ENCODE assay signal across 9 mouse cellular contexts in genomic region chr11:71032070-71032469, GRCm38 (mm10). TPM values are rescaled to one million over a fixed set of nuclear protein-coding genes. Genes with fewer than 3 reads are reported as not detected.
DNase-seq lines count a peak whose midpoint lies in the region; ATAC-seq and TF ChIP-seq lines count a peak whose summit lies in the region.
"Had no signal": no experiment of that assay in that cellular context is flagged by ENCODE, and none has a peak within 500 bp of the region (broad histone marks: within the 10 kb centered on the region; RNA-seq: fewer than 3 reads in every experiment).

No protein-coding gene starts in this region.

- TF ChIP-seq CTCF in cortical plate, adult 2 months (IDR thresholded peaks at IDR 0.05; ENCODE audit: extremely low read depth, insufficient read depth, low read length) = no peak

- intact Hi-C loops in heart, postnatal 25 days (cut with DNase I) = no loop called here

- ATAC-seq in heart, embryonic 13.5 days (ENCODE audit: extremely low read depth, insufficient number of reproducible peaks, low FRiP score, low TSS enrichment) = no peak
- ATAC-seq in hindbrain, embryonic 11.5 days (ENCODE audit: low FRiP score) = 0 out of 2 replicates have a peak, but pooled peaks have one; percentile 1
- no peak for ATAC-seq in midbrain, embryonic 12.5 days (ENCODE audit: low FRiP score, low read depth)

- H3K4me3 ChIP-seq in heart, embryonic 13.5 days = peak overlapping the region; percentile 71
- H3K4me3 ChIP-seq in cortical plate, adult 2 months (ENCODE audit: insufficient read depth, low read length) = peak overlapping the region; percentile 75
- H3K4me3 ChIP-seq in hindbrain, embryonic 11.5 days (ENCODE audit: low read depth, low read length) = peak overlapping the region; percentile 71
- peak overlapping the region; percentile 74 for H3K4me3 ChIP-seq in midbrain, embryonic 12.5 days

- WGBS in heart, embryonic 13.5 days = 69% methylated on average over 7 of the region's 7 CpGs
- 66% methylated on average over 7 of the region's 7 CpGs for WGBS in hindbrain, embryonic 11.5 days
- 59% methylated on average over 7 of the region's 7 CpGs for WGBS in midbrain, embryonic 12.5 days

- H3K4me1 ChIP-seq in heart, embryonic 13.5 days = peaks cover 15% of the 10 kb centered on the region
- no peaks in the 10 kb centered on the region for H3K4me1 ChIP-seq in cortical plate, adult 2 months (ENCODE audit: control insufficient read depth, insufficient read depth, low read length)
- peaks cover 3% of the 10 kb centered on the region; the same call in 1 of the 2 replicates for H3K4me1 ChIP-seq in hindbrain, embryonic 11.5 days (replicated peaks; ENCODE audit: control insufficient read depth, insufficient read depth, low read length)
- peaks cover 25% of the 10 kb centered on the region for H3K4me1 ChIP-seq in midbrain, embryonic 12.5 days

- TF ChIP-seq POLR2A in cortical plate, adult 2 months (IDR thresholded peaks at IDR 0.05; ENCODE audit: extremely low read depth, insufficient read depth, low read length) = no peak

- H3K9ac ChIP-seq in heart, embryonic 13.5 days = peak overlapping the region; percentile 83
- peak overlapping the region; percentile 90 for H3K9ac ChIP-seq in hindbrain, embryonic 11.5 days (ENCODE audit: low read depth, low read length)
- H3K9ac ChIP-seq in midbrain, embryonic 12.5 days (replicated peaks) = peak overlapping the region; percentile 85

- H3K27ac ChIP-seq in heart, embryonic 13.5 days (replicated peaks) = no peak overlapping the region
- peak overlapping the region; percentile 86 for H3K27ac ChIP-seq in cortical plate, adult 2 months (ENCODE audit: insufficient read depth, low read length)
- peak overlapping the region; percentile 92 for H3K27ac ChIP-seq in hindbrain, embryonic 11.5 days (ENCODE audit: low read depth, low read length)
- H3K27ac ChIP-seq in midbrain, embryonic 12.5 days (replicated peaks) = peak overlapping the region; percentile 95

- H3K4me2 ChIP-seq in heart, embryonic 13.5 days = peak overlapping the region; percentile 94
- H3K4me2 ChIP-seq in hindbrain, embryonic 11.5 days (replicated peaks; ENCODE audit: low read depth, low read length) = peak overlapping the region; percentile 79
- peak overlapping the region; percentile 64 for H3K4me2 ChIP-seq in midbrain, embryonic 12.5 days (replicated peaks)

- no peaks in the 10 kb centered on the region for H3K27me3 ChIP-seq in heart, embryonic 13.5 days (replicated peaks)
- no peaks in the 10 kb centered on the region for H3K27me3 ChIP-seq in hindbrain, embryonic 11.5 days (ENCODE audit: control insufficient read depth, insufficient read depth, low read length)
- H3K27me3 ChIP-seq in midbrain, embryonic 12.5 days = no peaks in the 10 kb centered on the region

- no peak for DNase-seq in heart, postnatal 25 days (ENCODE audit: low spot score)
- no peak for DNase-seq in hindbrain, embryonic 11.5 days (ENCODE audit: low spot score)
- no peak for DNase-seq in right cerebral cortex, postnatal 14 days
- no peak for DNase-seq in right cerebral cortex, postnatal 25 days
- no peak for DNase-seq in adrenal gland, adult (ENCODE audit: inconsistent age in 2 of 2, low spot score in 1 of 2)

- H3K9me3 ChIP-seq in heart, embryonic 13.5 days = no peaks in the 10 kb centered on the region
- H3K9me3 ChIP-seq in hindbrain, embryonic 11.5 days (ENCODE audit: control insufficient read depth, low read length) = no peaks in the 10 kb centered on the region
- H3K9me3 ChIP-seq in midbrain, embryonic 12.5 days = no peaks in the 10 kb centered on the region

- H3K36me3 ChIP-seq in heart, embryonic 13.5 days = peaks cover 14% of the 10 kb centered on the region
- H3K36me3 ChIP-seq in hindbrain, embryonic 11.5 days (ENCODE audit: control insufficient read depth, insufficient read depth, low read length) = 0 out of 2 replicates have a peak, but pooled peaks cover 3% of the 10 kb centered on the region
- H3K36me3 ChIP-seq in midbrain, embryonic 12.5 days = peaks cover 12% of the 10 kb centered on the region

RNA-seq across cellular contexts. Expression of gene 6330403K07Rik, which starts 1.2 kb away (rescaled TPM):
- 35.8 and 40.1 TPM in 2 replicates for polyA plus RNA-seq in heart, embryonic 13.5 days (2015; fragmentation: Nextera tagmentation; extraction: Ambion mirVana)
- under 1 TPM; 0.49 to 0.75 TPM for total RNA-seq in heart, postnatal 25 days (2021)
- 297 and 308 TPM in 2 replicates for polyA plus RNA-seq in cortical plate, adult 2 months (2012; rRNA removed)
- polyA plus RNA-seq in hindbrain, embryonic 11.5 days (2014; fragmentation: Nextera tagmentation; extraction: Ambion mirVana) = 122 and 146 TPM in 2 replicates
- 406 and 410 TPM in 2 replicates for polyA plus RNA-seq in midbrain, embryonic 12.5 days (2016; fragmentation: Nextera tagmentation; extraction: Ambion mirVana)
- total RNA-seq: liver, adult 2 months had no signal
- polyA plus RNA-seq: liver, adult 2 months had no signal

RNA-seq across cellular contexts. Expression of gene Derl2, which starts 12.4 kb away (rescaled TPM):
- polyA plus RNA-seq in heart, embryonic 13.5 days (2015; fragmentation: Nextera tagmentation; extraction: Ambion mirVana) = 30.8 and 35.6 TPM in 2 replicates
- total RNA-seq in heart, postnatal 25 days (2021) = 10 to 100 TPM; 34.8 to 35.6 TPM
- polyA plus RNA-seq in cortical plate, adult 2 months (2012; rRNA removed) = 17.6 and 17.8 TPM in 2 replicates
- polyA plus RNA-seq in hindbrain, embryonic 11.5 days (2014; fragmentation: Nextera tagmentation; extraction: Ambion mirVana) = 43.5 and 47.5 TPM in 2 replicates
- polyA plus RNA-seq in midbrain, embryonic 12.5 days (2016; fragmentation: Nextera tagmentation; extraction: Ambion mirVana) = 44.6 and 47.1 TPM in 2 replicates

RNA-seq across cellular contexts. Expression of gene Mis12, which starts 12.7 kb away (rescaled TPM):
- 22.6 and 24.5 TPM in 2 replicates for polyA plus RNA-seq in heart, embryonic 13.5 days (2015; fragmentation: Nextera tagmentation; extraction: Ambion mirVana)
- total RNA-seq in heart, postnatal 25 days (2021) = 1 to 10 TPM; 6.2 to 7.1 TPM
- 10.6 and 11.5 TPM in 2 replicates for polyA plus RNA-seq in cortical plate, adult 2 months (2012; rRNA removed)
- 47.0 and 49.1 TPM in 2 replicates for polyA plus RNA-seq in hindbrain, embryonic 11.5 days (2014; fragmentation: Nextera tagmentation; extraction: Ambion mirVana)
- 52.7 and 57.1 TPM in 2 replicates for polyA plus RNA-seq in midbrain, embryonic 12.5 days (2016; fragmentation: Nextera tagmentation; extraction: Ambion mirVana)

RNA-seq across cellular contexts. Expression of gene Dhx33, which starts 27.8 kb away (rescaled TPM):
- 11.3 and 12.6 TPM in 2 replicates for polyA plus RNA-seq in heart, embryonic 13.5 days (2015; fragmentation: Nextera tagmentation; extraction: Ambion mirVana)
- total RNA-seq in heart, postnatal 25 days (2021) = 1 to 10 TPM; 8.1 to 9.3 TPM
- polyA plus RNA-seq in cortical plate, adult 2 months (2012; rRNA removed) = 24.8 and 29.9 TPM in 2 replicates
- polyA plus RNA-seq in hindbrain, embryonic 11.5 days (2014; fragmentation: Nextera tagmentation; extraction: Ambion mirVana) = 17.8 and 19.3 TPM in 2 replicates
- polyA plus RNA-seq in midbrain, embryonic 12.5 days (2016; fragmentation: Nextera tagmentation; extraction: Ambion mirVana) = 19.3 and 20.0 TPM in 2 replicates

RNA-seq across cellular contexts. Expression of gene C1qbp, which starts 49.2 kb away (rescaled TPM):
- 248 and 269 TPM in 2 replicates for polyA plus RNA-seq in heart, embryonic 13.5 days (2015; fragmentation: Nextera tagmentation; extraction: Ambion mirVana)
- total RNA-seq in heart, postnatal 25 days (2021) = 100 to 1,000 TPM; 218 to 234 TPM
- 83.1 and 83.2 TPM in 2 replicates for polyA plus RNA-seq in cortical plate, adult 2 months (2012; rRNA removed)
- 220 and 232 TPM in 2 replicates for polyA plus RNA-seq in hindbrain, embryonic 11.5 days (2014; fragmentation: Nextera tagmentation; extraction: Ambion mirVana)
- 209 and 224 TPM in 2 replicates for polyA plus RNA-seq in midbrain, embryonic 12.5 days (2016; fragmentation: Nextera tagmentation; extraction: Ambion mirVana)
